Mouse (Mus musculus) liver, adult 2 months (tissue): ENCODE measurements at regions not wholly inside any gene's neighbourhood (a gene's known extent, or its start where the extent isn't known, plus 50 kb on each side); places are given as distances from the start of the nearest gene placed in this dataset.
"Not testable (repeated sequence)": the region's sequence is repeated elsewhere in the genome, so short reads cannot be mapped to it uniquely, and the experiment has no call there.

Source experiments
- DNase-seq: peaks from one replicate; pipeline ENCODE4 v3.0.0-alpha.2; 2011; ENCODE audit warnings: low read depth, low spot score; ENCODE audit errors: extremely low read depth
- H3K27ac ChIP-seq: fragments of 200-500 bp; replicated peaks from 2 replicates; pipeline ENCODE4 v1.5.1; 2012; ENCODE audit warnings: low read depth, mild to moderate bottlenecking, control low read depth, inconsistent platforms, low read length; ENCODE audit not compliant: insufficient read depth
- H3K27me3 ChIP-seq: fragments of 200-500 bp; 2 replicates; pipeline ENCODE4 v1.6.1; 2012; ENCODE audit warnings: mild to moderate bottlenecking, moderate library complexity, low read length, inconsistent platforms; ENCODE audit not compliant: control insufficient read depth, insufficient read depth
- H3K36me3 ChIP-seq: fragments of 200-500 bp; 2 replicates; pipeline ENCODE4 v1.6.1; 2012; ENCODE audit warnings: low read length, inconsistent platforms; ENCODE audit not compliant: control insufficient read depth, insufficient read depth
- H3K4me1 ChIP-seq: fragments of 200-500 bp; 2 replicates; pipeline ENCODE4 v1.6.1; 2011; ENCODE audit warnings: low read length; ENCODE audit not compliant: control insufficient read depth, insufficient read depth
- H3K4me3 ChIP-seq: fragments of 200-500 bp; 2 replicates; pipeline ENCODE4 v1.5.1; 2011; ENCODE audit warnings: low read depth, mild to moderate bottlenecking, control low read depth, low read length, moderate library complexity; ENCODE audit not compliant: insufficient read depth
- H3K79me2 ChIP-seq: fragments of 200-500 bp; 2 replicates; pipeline ENCODE4 v1.6.1; 2012; ENCODE audit warnings: inconsistent platforms, mild to moderate bottlenecking, low read length, moderate library complexity; ENCODE audit not compliant: control insufficient read depth, insufficient read depth
- H3K9ac ChIP-seq: fragments of 200-500 bp; 2 replicates; pipeline ENCODE4 v1.6.1; 2012; ENCODE audit warnings: low read depth, mild to moderate bottlenecking, control low read depth, inconsistent platforms, low read length
- CTCF ChIP-seq: fragments of 200-500 bp; IDR thresholded peaks from 2 replicates; pipeline ENCODE4 v1.5.1; 2011; ENCODE audit warnings: low read depth, low read length, control low read depth
- POLR2A ChIP-seq: fragments of 200-500 bp; IDR thresholded peaks from 2 replicates; pipeline ENCODE4 v1.6.1; 2011; ENCODE audit warnings: low read length, control low read depth; ENCODE audit not compliant: insufficient read depth; ENCODE audit errors: extremely low read depth
- WGBS: fragments of 180-500 bp; shearing (Covaris S2); methylation state at CpG from one replicate; pipeline ENCODE4 v1.1.7; 2018; 5-methylcytosine and 5-hydroxymethylcytosine counted together

DNA sequence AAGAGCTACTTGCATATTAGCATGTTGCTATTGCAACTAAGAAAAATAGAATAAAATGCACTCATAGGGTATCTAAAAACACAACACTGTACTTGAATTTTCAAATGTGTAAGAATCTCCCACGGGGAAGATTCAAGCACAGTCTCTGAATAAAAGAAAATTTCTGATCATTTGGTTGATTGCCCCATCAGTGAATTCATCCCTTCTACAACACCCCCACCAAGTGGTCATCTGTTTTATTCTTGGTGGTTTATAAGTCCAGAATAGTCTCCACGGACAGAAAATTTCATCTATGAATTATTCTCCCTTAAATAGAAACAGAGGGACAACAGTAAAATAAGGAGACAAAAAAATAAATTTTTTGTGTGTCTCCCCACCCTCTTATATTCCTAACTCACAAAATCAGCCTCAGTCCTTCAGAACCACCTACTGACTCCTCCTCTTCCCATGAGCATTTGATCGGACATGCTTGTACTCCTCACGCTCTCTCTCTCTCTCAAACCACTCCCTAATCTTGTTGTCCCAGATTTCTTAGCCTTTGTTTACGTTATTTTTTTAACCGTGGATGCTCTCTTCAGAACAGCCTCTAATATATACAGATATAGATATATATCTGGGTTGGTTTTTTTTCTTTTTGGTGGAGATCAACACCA, 181.0 kb downstream of the Trmt11 start:
- TF ChIP-seq POLR2A = no peak
- peak; percentile 43 for TF ChIP-seq CTCF
- no peaks in the 10 kb centered on the region for H3K79me2 ChIP-seq
- peak; percentile 56 for DNase-seq

DNA sequence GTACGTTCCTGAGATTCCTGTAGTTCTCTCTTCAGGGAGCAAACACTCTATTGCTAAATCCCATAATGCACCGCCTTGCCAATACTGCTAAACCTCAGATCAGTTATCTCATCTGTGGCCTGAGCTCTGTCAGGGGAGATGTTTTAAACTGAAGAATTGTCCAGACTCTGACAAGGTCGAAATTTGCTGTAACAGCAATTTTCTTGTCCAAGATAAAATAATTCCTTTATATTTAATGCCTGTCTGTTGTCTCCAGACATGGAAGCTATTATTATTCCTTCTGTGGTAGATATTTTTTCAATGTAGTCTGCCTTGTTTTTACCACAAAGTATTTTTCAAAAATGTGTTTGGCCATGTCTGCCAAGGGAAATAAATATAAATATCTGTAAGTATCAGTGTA, 184.2 kb downstream of the Trmt11 start:
- no peaks in the 10 kb centered on the region for H3K27me3 ChIP-seq
- no peak overlapping the region for H3K4me3 ChIP-seq
- H3K36me3 ChIP-seq = no peaks in the 10 kb centered on the region
- H3K9ac ChIP-seq = no peak overlapping the region
- no peak overlapping the region for H3K27ac ChIP-seq
- no peaks in the 10 kb centered on the region; the same call in 1 of the 2 replicates for H3K4me1 ChIP-seq
- 65% methylated on average over 3 of the region's 3 CpGs for WGBS
- TF ChIP-seq POLR2A (no peak), CTCF (no peak)
- H3K79me2 ChIP-seq = no peaks in the 10 kb centered on the region
- no peak for DNase-seq

More for the DNA sequence above, 181.0 kb downstream of the Trmt11 start:
- no peak overlapping the region for H3K9ac ChIP-seq
- H3K36me3 ChIP-seq = no peaks in the 10 kb centered on the region
- 23% methylated on average over 6 of the region's 6 CpGs for WGBS
- H3K27me3 ChIP-seq = no peaks in the 10 kb centered on the region
- H3K4me1 ChIP-seq = no peaks in the 10 kb centered on the region
- no peak overlapping the region for H3K27ac ChIP-seq
- H3K4me3 ChIP-seq = no peak overlapping the region

DNA sequence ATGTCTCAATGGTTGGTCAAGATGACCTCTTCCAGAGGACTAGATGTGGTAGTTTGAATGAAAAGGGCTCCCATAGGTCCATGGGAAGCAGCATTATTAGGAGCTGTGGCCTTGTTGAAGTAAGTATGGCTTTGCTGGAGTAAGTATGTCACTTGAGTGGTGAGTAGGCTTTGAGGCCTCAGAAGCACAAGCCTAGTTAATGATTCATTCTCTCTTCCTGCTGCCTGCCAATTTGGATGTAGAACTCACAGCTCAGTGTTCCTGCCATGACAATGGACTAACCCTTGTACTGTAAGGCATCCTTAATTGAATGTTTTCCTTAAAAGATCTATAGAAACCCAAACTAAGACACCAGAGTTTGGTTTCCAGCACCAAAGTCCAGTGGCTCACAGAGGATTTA, 188.8 kb downstream of the Trmt11 start:
- no peaks in the 10 kb centered on the region for H3K36me3 ChIP-seq
- TF ChIP-seq POLR2A = no peak
- no peak for TF ChIP-seq CTCF
- no peaks in the 10 kb centered on the region; the same call in 1 of the 2 replicates for H3K4me1 ChIP-seq
- H3K27ac ChIP-seq = no peak overlapping the region
- H3K79me2 ChIP-seq = no peaks in the 10 kb centered on the region
- DNase-seq = peak; percentile 81
- no peak overlapping the region for H3K4me3 ChIP-seq
- no peak overlapping the region for H3K9ac ChIP-seq
- no peaks in the 10 kb centered on the region for H3K27me3 ChIP-seq

DNA sequence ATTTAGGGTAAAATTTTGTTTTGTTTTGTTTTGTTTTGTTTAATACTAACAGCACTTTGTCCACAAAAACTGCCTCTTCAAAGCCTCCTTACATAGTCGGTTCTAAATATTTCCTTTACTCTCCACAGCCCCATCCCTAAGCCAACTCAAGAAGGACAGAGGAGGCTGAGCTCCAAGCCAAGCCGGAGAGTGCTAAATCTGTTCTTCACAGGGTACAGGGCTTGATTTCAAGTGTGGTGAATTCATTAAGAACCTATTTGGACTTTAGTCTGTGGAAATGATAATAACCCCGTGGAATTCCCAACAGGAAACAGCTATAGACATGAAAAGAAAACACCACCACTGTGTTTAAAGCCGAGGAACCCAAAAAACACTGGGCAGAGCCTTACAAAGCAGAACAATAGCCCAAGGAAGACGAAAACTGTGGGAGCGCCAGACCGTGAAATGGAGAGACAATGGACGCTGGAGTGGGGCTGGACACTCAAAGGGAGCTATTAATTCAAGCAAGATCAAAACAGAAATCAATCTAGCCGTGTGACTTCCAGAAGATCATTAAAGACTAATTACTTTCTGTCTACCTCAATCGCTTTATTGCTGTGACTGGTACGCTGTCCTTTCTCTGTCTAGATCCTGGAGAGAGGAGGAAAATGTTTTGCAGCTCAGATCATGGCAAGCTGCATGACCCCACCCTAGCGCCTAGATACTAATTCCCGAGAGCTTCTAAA, 194.7 kb downstream of the Trmt11 start:
- Histone ChIP-seq H3K9ac (no peak overlapping the region), H3K27me3 (no peaks in the 10 kb centered on the region), H3K4me3 (no peak overlapping the region), H3K4me1 (no peaks in the 10 kb centered on the region), H3K79me2 (no peaks in the 10 kb centered on the region), H3K36me3 (no peaks in the 10 kb centered on the region), H3K27ac (no peak overlapping the region)
- no peak for DNase-seq
- TF ChIP-seq CTCF (no peak), POLR2A (no peak)
- 80% methylated on average over 13 of the region's 13 CpGs for WGBS

DNA sequence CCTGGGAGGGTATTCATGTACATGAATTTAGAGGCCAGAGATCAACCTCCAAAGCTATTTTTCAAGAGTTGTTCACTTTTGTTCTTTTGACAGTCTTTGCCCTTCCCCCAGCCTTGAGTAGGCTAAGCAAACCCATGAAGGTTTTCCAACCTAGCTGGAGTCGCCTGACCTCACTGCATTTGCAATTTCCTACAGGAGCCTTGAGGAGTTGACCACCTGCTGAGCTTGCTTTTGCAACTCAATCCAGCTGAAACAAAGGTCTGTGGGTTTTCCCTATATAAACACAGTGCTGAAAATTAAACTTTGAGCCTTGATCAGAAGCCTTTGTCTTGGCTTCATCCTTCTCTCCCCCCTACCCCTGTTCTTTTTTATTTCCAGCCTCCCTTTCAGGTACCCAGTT, 170.2 kb upstream of the Cenpw start:
- no peaks in the 10 kb centered on the region for H3K36me3 ChIP-seq
- TF ChIP-seq CTCF (no peak), POLR2A (no peak)
- DNase-seq = no peak
- no peak overlapping the region for H3K4me3 ChIP-seq
- WGBS = 43% methylated on average over 1 of the region's 1 CpGs
- no peaks in the 10 kb centered on the region for H3K4me1 ChIP-seq
- H3K9ac ChIP-seq = no peak overlapping the region
- no peaks in the 10 kb centered on the region for H3K27me3 ChIP-seq
- no peaks in the 10 kb centered on the region for H3K79me2 ChIP-seq
- no peak overlapping the region for H3K27ac ChIP-seq

DNA sequence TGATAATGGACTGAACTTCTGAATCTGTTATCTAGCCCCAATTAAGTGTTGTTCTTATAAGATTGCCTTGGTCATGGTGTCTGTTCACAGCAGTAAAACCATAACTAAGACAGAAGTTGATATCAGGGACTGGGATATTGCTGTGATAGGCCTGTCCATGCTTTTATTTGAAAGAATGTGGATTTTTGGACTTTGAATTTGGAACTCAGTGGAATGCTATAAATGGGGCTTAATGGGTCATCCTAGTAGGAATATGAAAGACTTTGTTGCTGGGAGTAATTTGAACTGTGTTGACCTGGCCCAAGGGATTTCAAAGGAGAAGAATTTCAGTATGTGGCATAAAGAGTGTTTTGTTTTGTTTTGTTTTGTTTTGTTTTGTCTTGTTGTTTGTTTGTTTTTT, 160.5 kb upstream of the Cenpw start:
- not testable (repeated sequence) for H3K4me3 ChIP-seq, H3K79me2 ChIP-seq, H3K4me1 ChIP-seq, H3K27me3 ChIP-seq, H3K27ac ChIP-seq, H3K36me3 ChIP-seq, H3K9ac ChIP-seq
- peak; percentile 24 for DNase-seq
